Mouse (Mus musculus) layer of hippocampus, adult 11-12 months (tissue): ENCODE data around the gene Rhox4c.
"Not testable (repeated sequence)": the region's sequence is repeated elsewhere in the genome, so short reads cannot be mapped to it uniquely, and the experiment has no call there.

Experiments used
- DNase-seq: peaks from one replicate; pipeline ENCODE4 v3.0.0; 2022; ENCODE audit warnings: low spot score

Rhox4c gene

DNA sequence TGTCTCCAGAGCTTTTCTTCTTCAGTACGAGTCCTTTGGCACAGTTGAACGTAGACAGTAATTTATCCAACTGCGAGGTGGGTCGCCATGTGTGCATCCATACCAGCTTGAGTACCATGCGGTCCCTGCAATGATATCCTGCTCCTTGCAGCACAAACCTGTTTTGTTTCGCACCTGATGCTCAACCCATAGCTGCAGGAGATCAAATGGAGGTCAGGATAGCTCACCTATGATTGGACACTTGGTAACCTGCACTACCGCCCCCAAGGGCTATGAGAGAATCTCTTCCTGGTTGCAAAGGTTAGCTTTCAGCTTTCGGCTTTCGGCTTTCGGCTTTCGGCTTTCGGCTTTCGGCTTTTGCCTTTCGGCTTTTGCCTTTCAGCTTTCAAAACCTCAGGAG, at the start of gene Rhox4c:
Rhox4c (plus strand) TSS at position 301 of the 400 bp plus-strand sequence.
- DNase-seq: not testable (repeated sequence)

DNA sequence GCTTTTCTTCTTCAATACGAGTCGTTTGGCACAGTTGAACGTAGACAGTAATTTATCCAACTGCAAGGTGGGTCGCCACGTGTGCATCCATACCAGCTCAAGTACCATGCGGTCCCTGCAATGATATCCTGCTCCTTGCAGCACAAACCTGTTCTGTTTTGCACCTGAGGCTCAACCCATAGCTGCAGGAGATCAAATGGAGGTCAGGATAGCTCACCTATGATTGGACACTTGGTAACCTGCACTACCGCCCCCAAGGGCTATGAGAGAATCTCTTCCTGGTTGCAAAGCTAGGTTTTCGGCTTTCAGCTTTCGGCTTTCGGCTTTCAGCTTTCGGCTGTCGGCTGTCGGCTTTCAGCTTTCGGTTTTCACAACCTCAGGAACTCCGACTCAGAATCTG, 47.9 kb upstream of the Rhox4c start, which contains the start of gene Rhox4b:
Rhox4b (plus strand) TSS at position 301 of the 400 bp plus-strand sequence.
- DNase-seq: not testable (repeated sequence)

DNA sequence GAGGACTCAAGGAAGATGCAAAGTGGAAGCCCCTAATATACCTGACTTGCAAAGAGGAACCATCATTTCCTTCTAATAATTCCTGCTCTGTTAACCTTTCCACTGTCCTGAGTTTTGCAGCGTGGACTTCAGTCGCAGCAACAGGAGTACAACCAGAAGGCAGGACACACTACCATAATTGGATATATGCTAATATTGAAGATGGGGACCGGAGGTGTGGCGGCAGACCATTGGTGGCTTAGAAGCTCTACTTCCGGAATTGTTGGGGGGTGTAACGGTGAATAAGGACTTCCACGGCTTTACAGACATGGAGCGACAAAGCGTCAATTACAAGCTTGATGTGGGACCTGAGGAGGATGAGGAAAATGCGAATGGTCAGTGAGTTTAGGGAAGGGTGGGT, 26.8 kb upstream of the Rhox4c start, which contains the start of gene Rhox2c:
Rhox2c (plus strand) TSS at position 301 of the 400 bp plus-strand sequence.
- DNase-seq: not testable (repeated sequence)

DNA sequence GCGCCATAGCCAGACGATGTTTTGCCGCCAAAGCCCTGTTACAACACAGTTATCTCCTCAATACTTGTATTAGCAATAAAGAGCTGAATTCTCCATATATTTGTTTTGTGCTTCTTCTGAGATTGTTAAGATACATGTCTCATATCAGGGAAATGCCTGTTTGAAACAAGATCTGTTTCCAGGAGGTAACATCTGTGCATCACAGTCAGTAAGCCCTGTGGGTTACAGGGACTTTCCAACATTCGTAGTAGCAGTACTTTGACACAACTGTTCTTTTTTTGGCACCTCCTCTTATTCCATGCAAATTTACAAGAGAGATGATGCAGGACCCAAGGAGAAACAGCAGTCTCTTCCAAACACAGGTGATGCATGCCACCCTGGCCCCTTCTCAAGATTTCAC, 21.9 kb upstream of the Rhox4c start, which contains the start of gene Rhox3c:
Rhox3c (plus strand) TSS at position 301 of the 400 bp plus-strand sequence.
- not testable (repeated sequence) for DNase-seq

DNA sequence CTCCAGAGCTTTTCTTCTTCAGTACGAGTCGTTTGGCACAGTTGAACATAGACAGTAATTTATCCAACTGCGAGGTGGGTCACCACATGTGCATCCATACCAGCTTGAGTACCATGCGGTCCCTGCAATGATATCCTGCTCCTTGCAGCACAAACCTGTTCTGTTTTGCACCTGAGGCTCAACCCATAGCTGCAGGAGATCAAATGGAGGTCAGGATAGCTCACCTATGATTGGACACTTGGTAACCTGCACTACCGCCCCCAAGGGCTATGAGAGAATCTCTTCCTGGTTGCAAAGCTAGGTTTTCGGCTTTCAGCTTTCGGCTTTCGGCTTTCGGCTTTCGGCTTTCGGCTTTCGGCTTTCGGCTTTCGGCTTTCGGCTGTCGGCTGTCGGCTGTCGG, 33.9 kb downstream of the Rhox4c start, which contains the start of gene Rhox4d:
Rhox4d (plus strand) TSS at position 301 of the 400 bp plus-strand sequence.
- not testable (repeated sequence) for DNase-seq

DNA sequence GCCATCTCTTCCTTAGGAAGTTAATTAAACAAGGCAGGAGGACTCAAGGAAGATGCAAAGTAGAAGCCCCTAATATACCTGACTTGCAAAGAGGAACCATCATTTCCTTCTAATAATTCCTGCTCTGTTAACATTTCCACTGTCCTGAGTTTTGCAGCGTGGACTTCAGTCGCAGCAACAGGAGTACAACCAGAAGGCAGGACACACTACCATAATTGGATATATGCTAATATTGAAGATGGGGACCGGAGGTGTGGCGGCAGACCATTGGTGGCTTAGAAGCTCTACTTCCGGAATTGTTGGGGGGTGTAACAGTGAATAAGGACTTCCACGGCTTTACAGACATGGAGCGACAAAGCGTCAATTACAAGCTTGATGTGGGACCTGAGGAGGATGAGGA, 50.0 kb downstream of the Rhox4c start, which contains the start of gene Rhox2e:
Rhox2e (plus strand) TSS at position 301 of the 400 bp plus-strand sequence.
- not testable (repeated sequence) for DNase-seq
